In the genomic region with DNA sequence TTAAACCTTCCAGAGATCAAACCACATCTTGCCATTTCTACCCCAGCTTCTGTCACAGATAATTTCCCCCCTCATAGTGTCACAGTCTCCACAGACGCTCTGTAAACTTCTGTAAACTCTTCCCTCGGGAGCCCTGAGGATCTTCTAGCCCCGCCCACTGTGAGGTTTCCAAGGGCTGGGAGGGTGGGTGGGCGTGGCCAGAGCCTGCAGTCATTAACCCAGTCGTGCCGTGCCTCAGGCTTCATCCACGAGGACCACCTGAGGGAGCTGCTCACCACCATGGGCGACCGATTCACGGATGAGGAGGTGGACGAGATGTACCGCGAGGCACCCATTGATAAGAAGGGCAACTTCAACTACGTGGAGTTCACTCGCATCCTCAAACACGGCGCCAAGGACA, we compare ENCODE assay signal across 10 mouse cellular contexts. TPM values are rescaled to one million over a fixed set of nuclear protein-coding genes. Genes with fewer than 3 reads are reported as not detected.
DNase-seq lines count a peak whose midpoint lies in the region; ATAC-seq and TF ChIP-seq lines count a peak whose summit lies in the region.
"Had no signal": no experiment of that assay in that cellular context is flagged by ENCODE, and none has a peak within 500 bp of the region (broad histone marks: within the 10 kb centered on the region; RNA-seq: fewer than 3 reads in every experiment).

No protein-coding gene starts in this region.

- H3K27ac ChIP-seq in heart, embryonic 12.5 days (ENCODE audit: poor library complexity, severe bottlenecking) = 0 out of 2 replicates have a peak overlapping the region, but pooled peaks have one; percentile 6
- no peak overlapping the region for H3K27ac ChIP-seq in CH12.LX (ENCODE audit: insufficient read depth, low read depth)
- H3K27ac ChIP-seq in embryonic facial prominence, embryonic 10.5 days (replicated peaks) = peak overlapping the region; percentile 11

- H3K79me2 ChIP-seq in CH12.LX (replicated peaks; ENCODE audit: control insufficient read depth, extremely low read depth, insufficient read depth, poor library complexity, severe bottlenecking) = no peaks in the 10 kb centered on the region

- no peak for TF ChIP-seq CTCF in CH12.LX (conservative IDR thresholded peaks at IDR 0.05 in 1 of 2, IDR thresholded peaks at IDR 0.05 in 1 of 2; ENCODE audit: low read depth in 2 of 2, low read length in 2 of 2)

- H3K4me3 ChIP-seq in heart, embryonic 12.5 days = no peak overlapping the region
- H3K4me3 ChIP-seq in CH12.LX (replicated peaks in 1 of 3; ENCODE audit: low read depth in 2 of 3, low read length in 2 of 3, poor library complexity in 1 of 3) = no peak overlapping the region
- peak overlapping the region; percentile 32; the same call in 1 of the 2 replicates for H3K4me3 ChIP-seq in embryonic facial prominence, embryonic 10.5 days

- peaks cover 79% of the 10 kb centered on the region for H3K4me1 ChIP-seq in heart, embryonic 12.5 days (replicated peaks)
- H3K4me1 ChIP-seq in CH12.LX (ENCODE audit: control insufficient read depth in 1 of 2, insufficient read depth in 2 of 2) = peaks cover 0 to 27% of the 10 kb centered on the region in 2 experiments; a peak in 2 of 4 replicates
- peaks cover 39% of the 10 kb centered on the region for H3K4me1 ChIP-seq in embryonic facial prominence, embryonic 10.5 days

- 22% methylated on average over 17 of the region's 17 CpGs for WGBS in heart, embryonic 12.5 days
- WGBS in embryonic facial prominence, embryonic 10.5 days = 17% methylated on average over 17 of the region's 17 CpGs

- TF ChIP-seq RAD21 in CH12.LX (IDR thresholded peaks at IDR 0.05; ENCODE audit: low read depth, low read length) = no peak

- no peak for DNase-seq in heart, postnatal 4 days
- DNase-seq in CH12.LX (ENCODE audit: extremely low read depth) (peak; percentile 33), liver (peak; percentile 84)
- DNase-seq in embryonic facial prominence, embryonic 10.5 days (ENCODE audit: low spot score) = peak; percentile 45
- no peak for DNase-seq in left cerebral cortex, postnatal 10 days (ENCODE audit: extremely low spot score in 1 of 2, low spot score in 2 of 2)
- DNase-seq in Muller cell, postnatal 12 days (ENCODE audit: inconsistent ontology term) = no peak
- no peak for DNase-seq in urinary bladder, postnatal 14 days (ENCODE audit: low spot score)
- DNase-seq: cerebellum, adult 11-12 months had no signal

- no peaks in the 10 kb centered on the region for H3K9me3 ChIP-seq in heart, embryonic 12.5 days (replicated peaks)
- H3K9me3 ChIP-seq in CH12.LX (replicated peaks; ENCODE audit: low read length) = peaks cover 8% of the 10 kb centered on the region
- H3K9me3 ChIP-seq in embryonic facial prominence, embryonic 10.5 days = 0 out of 2 replicates have a peak, but pooled peaks cover 2% of the 10 kb centered on the region

- H3K27me3 ChIP-seq in heart, embryonic 12.5 days (replicated peaks) = no peaks in the 10 kb centered on the region
- H3K27me3 ChIP-seq in CH12.LX (replicated peaks) = peaks cover 8% of the 10 kb centered on the region
- peaks cover 22% of the 10 kb centered on the region for H3K27me3 ChIP-seq in embryonic facial prominence, embryonic 10.5 days (replicated peaks; ENCODE audit: low read depth, poor library complexity, severe bottlenecking)

- peak; percentile 57 for ATAC-seq in heart, embryonic 12.5 days (ENCODE audit: insufficient number of reproducible peaks, low FRiP score)

- no peak for TF ChIP-seq POLR2A in CH12.LX (IDR thresholded peaks at IDR 0.05; ENCODE audit: low read depth, low read length)

- no peak overlapping the region for H3K9ac ChIP-seq in heart, embryonic 12.5 days
- H3K9ac ChIP-seq in CH12.LX (ENCODE audit: insufficient read depth, low read depth) = no peak overlapping the region

- in situ Hi-C loops in CH12.LX (cut with MboI; ENCODE audit: low pct_ligation_motif_present, low pct_unique_long_range_greater_than_20kb, low sequenced_read_pairs) = loop anchor here (10.0 kb wide), 1 partner anchor 234 kb away; no protein-coding TSS in a partner anchor

- H3K4me2 ChIP-seq in heart, embryonic 12.5 days = peak overlapping the region; percentile 29
- no peak overlapping the region for H3K4me2 ChIP-seq in CH12.LX (ENCODE audit: insufficient read depth, low read depth, poor library complexity, severe bottlenecking)

- intact Hi-C loops in left cerebral cortex, postnatal 10 days (cut with DNase I) = no loop called here

- dilution Hi-C loops in CH12.LX (cut with MboI; ENCODE audit: extremely low pct_ligation_motif_present, extremely low pct_unique_long_range_greater_than_20kb, low sequenced_read_pairs) = no loop called here

- TF ChIP-seq EP300 in CH12.LX (IDR thresholded peaks at IDR 0.05; ENCODE audit: low read length) = no peak

- H3K36me3 ChIP-seq in heart, embryonic 12.5 days = peaks cover 41% of the 10 kb centered on the region
- no peaks in the 10 kb centered on the region for H3K36me3 ChIP-seq in CH12.LX (replicated peaks in 1 of 2; ENCODE audit: control insufficient read depth in 1 of 2, insufficient read depth in 1 of 2, low read length in 1 of 2)
- H3K36me3 ChIP-seq in embryonic facial prominence, embryonic 10.5 days (replicated peaks) = no peaks in the 10 kb centered on the region

TF ChIP-seq in CH12.LX, 34 proteins besides CTCF, POLR2A, EP300 and RAD21:
- no peak for TF ChIP-seq ETS1 (conservative IDR thresholded peaks at IDR 0.05; ENCODE audit: low read depth, low read length)
- TF ChIP-seq IRF4 (IDR thresholded peaks at IDR 0.05; ENCODE audit: low read depth, low read length) = no peak
- TF ChIP-seq USF2 (conservative IDR thresholded peaks at IDR 0.05; ENCODE audit: low read depth, low read length) = no peak
- no peak for TF ChIP-seq HCFC1 (IDR thresholded peaks at IDR 0.05; ENCODE audit: low read depth, low read length)
- no peak for TF ChIP-seq RCOR1 (conservative IDR thresholded peaks at IDR 0.05; ENCODE audit: low read depth, low read length)
- no peak for TF ChIP-seq MAZ (IDR thresholded peaks at IDR 0.05; ENCODE audit: low read depth, low read length)
- no peak for TF ChIP-seq TBP (conservative IDR thresholded peaks at IDR 0.05; ENCODE audit: low read depth, low read length)
- TF ChIP-seq PAX5 (IDR thresholded peaks at IDR 0.05; ENCODE audit: low read length) = no peak
- no peak for TF ChIP-seq SMC3 (IDR thresholded peaks at IDR 0.05; ENCODE audit: low read depth, low read length)

RNA-seq across cellular contexts. Expression of a gene that starts 5.5 kb away (rescaled TPM):
- polyA plus RNA-seq in heart, embryonic 12.5 days (2016; fragmentation: Nextera tagmentation; extraction: Ambion mirVana) = 1,723 and 1,724 TPM in 2 replicates
- total RNA-seq in heart, postnatal 4 days (2021) = 1,000 to 10,000 TPM; 1,178 to 1,267 TPM
- not detected in 2 replicates for total RNA-seq in CH12.LX (2012; rRNA removed)
- total RNA-seq in CH12.LX (2014; rRNA removed) = not detected in 2 replicates
- not detected in 2 replicates for polyA plus RNA-seq in CH12.LX (2012; ENCODE audit: insufficient read length, low read depth)
- 82.9 and 91.7 TPM in 2 replicates for polyA plus RNA-seq in embryonic facial prominence, embryonic 10.5 days (2016; fragmentation: Nextera tagmentation; extraction: Ambion mirVana)
- total RNA-seq in left cerebral cortex, postnatal 10 days (2021) = 10 to 100 TPM; 17.5 to 20.6 TPM
- total RNA-seq: megakaryocyte progenitor cell, adult 5-6 weeks had no signal

RNA-seq across cellular contexts. Expression of a gene that starts 59.1 kb away (rescaled TPM):
- 42.8 and 43.1 TPM in 2 replicates for polyA plus RNA-seq in heart, embryonic 12.5 days (2016; fragmentation: Nextera tagmentation; extraction: Ambion mirVana)
- 10 to 100 TPM; 18.2 to 19.3 TPM for total RNA-seq in heart, postnatal 4 days (2021)
- 10.4 and 12.2 TPM in 2 replicates for total RNA-seq in CH12.LX (2012; rRNA removed)
- total RNA-seq in CH12.LX (2014; rRNA removed) = 10.3 TPM in 2 replicates
- polyA plus RNA-seq in CH12.LX (2012; ENCODE audit: insufficient read length, low read depth) = 11.1 and 11.3 TPM in 2 replicates
- 112 and 114 TPM in 2 replicates for polyA plus RNA-seq in embryonic facial prominence, embryonic 10.5 days (2016; fragmentation: Nextera tagmentation; extraction: Ambion mirVana)
- 1 to 10 TPM; 1.8 to 3.1 TPM for total RNA-seq in left cerebral cortex, postnatal 10 days (2021)

Comparison
In these comparisons a context has a peak if more than half of its experiments do, and no peak if none do; other contexts are left out.
1. DNase-seq: peak in CH12.LX (single experiment), embryonic facial prominence, embryonic 10.5 days (single experiment) and liver (single experiment); none in heart, postnatal 4 days (single experiment), left cerebral cortex, postnatal 10 days (0 of 2), Muller cell, postnatal 12 days (single experiment) and urinary bladder, postnatal 14 days (single experiment).
2. RNA of a gene that starts 5.5 kb away (total RNA-seq): 1,178 to 1,267 TPM in heart, postnatal 4 days; 17.5 to 20.6 TPM in left cerebral cortex, postnatal 10 days and not detected in CH12.LX; every median in the first group is over 10 times any median in the second.